Mouse (Mus musculus): ENCODE measurements around the gene Celsr1. TPM values are rescaled to one million over a fixed set of nuclear protein-coding genes. Genes with fewer than 3 reads are reported as not detected.

Celsr1 gene
- polyA plus RNA-seq, 1 experiment: 2.2 TPM

GRCm38 (mm10) chr15:85977086-85977485, 56.5 kb downstream of the Celsr1 start:
- no peak overlapping the region for H3K27ac ChIP-seq (ENCODE audit: insufficient read depth, low read length)
- H3K4me3 ChIP-seq (ENCODE audit: insufficient read depth, low read length): no peak overlapping the region
- TF ChIP-seq POLR2A (IDR thresholded peaks at IDR 0.05; ENCODE audit: extremely low read depth, insufficient read depth, low read length): no peak
- TF ChIP-seq CTCF (IDR thresholded peaks at IDR 0.05; ENCODE audit: extremely low read depth, insufficient read depth, low read length): no peak

GRCm38 (mm10) chr15:85975746-85976145, 57.8 kb downstream of the Celsr1 start:
- TF ChIP-seq POLR2A (IDR thresholded peaks at IDR 0.05; ENCODE audit: extremely low read depth, insufficient read depth, low read length) (no peak), CTCF (IDR thresholded peaks at IDR 0.05; ENCODE audit: extremely low read depth, insufficient read depth, low read length) (no peak)
- no peaks in the 10 kb centered on the region for H3K4me1 ChIP-seq (ENCODE audit: control insufficient read depth, insufficient read depth, low read length)
- no peak overlapping the region for H3K27ac ChIP-seq (ENCODE audit: insufficient read depth, low read length)
- H3K4me3 ChIP-seq (ENCODE audit: insufficient read depth, low read length): no peak overlapping the region

More at GRCm38 (mm10) chr15:85977086-85977485, 56.5 kb downstream of the Celsr1 start:
- no peaks in the 10 kb centered on the region for H3K4me1 ChIP-seq (ENCODE audit: control insufficient read depth, insufficient read depth, low read length)

GRCm38 (mm10) chr15:85971596-85971995, 62.0 kb downstream of the Celsr1 start:
- H3K4me3 ChIP-seq (ENCODE audit: insufficient read depth, low read length): no peak overlapping the region
- no peaks in the 10 kb centered on the region for H3K4me1 ChIP-seq (ENCODE audit: control insufficient read depth, insufficient read depth, low read length)
- H3K27ac ChIP-seq (ENCODE audit: insufficient read depth, low read length): no peak overlapping the region
- no peak for TF ChIP-seq CTCF (IDR thresholded peaks at IDR 0.05; ENCODE audit: extremely low read depth, insufficient read depth, low read length)
- TF ChIP-seq POLR2A (IDR thresholded peaks at IDR 0.05; ENCODE audit: extremely low read depth, insufficient read depth, low read length): no peak

GRCm38 (mm10) chr15:85970441-85970840, 63.1 kb downstream of the Celsr1 start:
- no peak overlapping the region for H3K27ac ChIP-seq (ENCODE audit: insufficient read depth, low read length)
- 0 out of 2 replicates have a peak, but pooled peaks cover 2% of the 10 kb centered on the region for H3K4me1 ChIP-seq (ENCODE audit: control insufficient read depth, insufficient read depth, low read length)
- no peak overlapping the region for H3K4me3 ChIP-seq (ENCODE audit: insufficient read depth, low read length)
- TF ChIP-seq POLR2A (IDR thresholded peaks at IDR 0.05; ENCODE audit: extremely low read depth, insufficient read depth, low read length): no peak
- no peak for TF ChIP-seq CTCF (IDR thresholded peaks at IDR 0.05; ENCODE audit: extremely low read depth, insufficient read depth, low read length)

- Histone ChIP-seq H3K27ac (ENCODE audit: insufficient read depth, low read length) (no peak overlapping the region), H3K4me1 (ENCODE audit: control insufficient read depth, insufficient read depth, low read length) (0 out of 2 replicates have a peak, but pooled peaks cover 2% of the 10 kb centered on the region), H3K4me3 (ENCODE audit: insufficient read depth, low read length) (no peak overlapping the region)
- TF ChIP-seq CTCF (IDR thresholded peaks at IDR 0.05; ENCODE audit: extremely low read depth, insufficient read depth, low read length): no peak
Observed at GRCm38 (mm10) chr15:85969707-85970153, 63.8 kb downstream of the Celsr1 start.

GRCm38 (mm10) chr15:85969291-85969690, 64.3 kb downstream of the Celsr1 start:
- Histone ChIP-seq H3K4me3 (ENCODE audit: insufficient read depth, low read length) (no peak overlapping the region), H3K27ac (ENCODE audit: insufficient read depth, low read length) (no peak overlapping the region), H3K4me1 (ENCODE audit: control insufficient read depth, insufficient read depth, low read length) (0 out of 2 replicates have a peak, but pooled peaks cover 2% of the 10 kb centered on the region)
- no peak for TF ChIP-seq POLR2A (IDR thresholded peaks at IDR 0.05; ENCODE audit: extremely low read depth, insufficient read depth, low read length)
- TF ChIP-seq CTCF (IDR thresholded peaks at IDR 0.05; ENCODE audit: extremely low read depth, insufficient read depth, low read length): no peak

- Histone ChIP-seq H3K4me1 (ENCODE audit: control insufficient read depth, insufficient read depth, low read length) (0 out of 2 replicates have a peak, but pooled peaks cover 2% of the 10 kb centered on the region), H3K4me3 (ENCODE audit: insufficient read depth, low read length) (no peak overlapping the region), H3K27ac (ENCODE audit: insufficient read depth, low read length) (no peak overlapping the region)
- TF ChIP-seq CTCF (IDR thresholded peaks at IDR 0.05; ENCODE audit: extremely low read depth, insufficient read depth, low read length): no peak
- no peak for TF ChIP-seq POLR2A (IDR thresholded peaks at IDR 0.05; ENCODE audit: extremely low read depth, insufficient read depth, low read length)
Observed at GRCm38 (mm10) chr15:85966032-85966431, 67.5 kb downstream of the Celsr1 start.

- no peak overlapping the region for H3K4me3 ChIP-seq (ENCODE audit: insufficient read depth, low read length)
- TF ChIP-seq CTCF (IDR thresholded peaks at IDR 0.05; ENCODE audit: extremely low read depth, insufficient read depth, low read length): no peak
- no peak for TF ChIP-seq POLR2A (IDR thresholded peaks at IDR 0.05; ENCODE audit: extremely low read depth, insufficient read depth, low read length)
- H3K27ac ChIP-seq (ENCODE audit: insufficient read depth, low read length): no peak overlapping the region
- H3K4me1 ChIP-seq (ENCODE audit: control insufficient read depth, insufficient read depth, low read length): 0 out of 2 replicates have a peak, but pooled peaks cover 2% of the 10 kb centered on the region
Observed at GRCm38 (mm10) chr15:85963279-85963840, 70.2 kb downstream of the Celsr1 start.

- 0 out of 2 replicates have a peak, but pooled peaks cover 2% of the 10 kb centered on the region for H3K4me1 ChIP-seq (ENCODE audit: control insufficient read depth, insufficient read depth, low read length)
- TF ChIP-seq POLR2A (IDR thresholded peaks at IDR 0.05; ENCODE audit: extremely low read depth, insufficient read depth, low read length): no peak
- TF ChIP-seq CTCF (IDR thresholded peaks at IDR 0.05; ENCODE audit: extremely low read depth, insufficient read depth, low read length): no peak
- H3K4me3 ChIP-seq (ENCODE audit: insufficient read depth, low read length): no peak overlapping the region
- no peak overlapping the region for H3K27ac ChIP-seq (ENCODE audit: insufficient read depth, low read length)
Observed at GRCm38 (mm10) chr15:85962691-85963090, 70.9 kb downstream of the Celsr1 start.

- 0 out of 2 replicates have a peak, but pooled peaks cover 2% of the 10 kb centered on the region for H3K4me1 ChIP-seq (ENCODE audit: control insufficient read depth, insufficient read depth, low read length)
- H3K27ac ChIP-seq (ENCODE audit: insufficient read depth, low read length): no peak overlapping the region
- TF ChIP-seq CTCF (IDR thresholded peaks at IDR 0.05; ENCODE audit: extremely low read depth, insufficient read depth, low read length): no peak
- no peak for TF ChIP-seq POLR2A (IDR thresholded peaks at IDR 0.05; ENCODE audit: extremely low read depth, insufficient read depth, low read length)
- no peak overlapping the region for H3K4me3 ChIP-seq (ENCODE audit: insufficient read depth, low read length)
Observed at GRCm38 (mm10) chr15:85961651-85962050, 71.9 kb downstream of the Celsr1 start.

Measured in cortical plate, adult 2 months (tissue).